Mouse (Mus musculus) myocyte (in vitro differentiated cells): Measurements from ENCODE around the gene Myo1d. TPM values are rescaled to one million over a fixed set of nuclear protein-coding genes. Genes with fewer than 3 reads are reported as not detected.

Experiments
- H3K27me3 ChIP-seq: one replicate; pipeline ENCODE4 v1.6.1; 2011; ENCODE audit not compliant: control insufficient read depth, insufficient read depth, insufficient read length
- H3K36me3 ChIP-seq: one replicate; pipeline ENCODE4 v1.6.1; 2011; ENCODE audit not compliant: control insufficient read depth, insufficient read depth
- H3K4me2 ChIP-seq: one replicate; pipeline ENCODE4 v1.6.1; 2011; ENCODE audit warnings: low read depth, control low read depth
- H3K4me3 ChIP-seq: one replicate; pipeline ENCODE4 v1.5.1; 2011; ENCODE audit warnings: mild to moderate bottlenecking, control low read depth, moderate library complexity
- H3K79me2 ChIP-seq: one replicate; pipeline ENCODE4 v1.6.1; 2011; ENCODE audit not compliant: control insufficient read depth, insufficient read depth
- H3ac ChIP-seq: one replicate; pipeline ENCODE4 v1.6.1; 2011; ENCODE audit not compliant: control insufficient read depth, insufficient read length
- E2F4 ChIP-seq: IDR thresholded peaks from one replicate; pipeline ENCODE4 v1.6.1; 2011; ENCODE audit warnings: mild to moderate bottlenecking, control low read depth, moderate library complexity; ENCODE audit not compliant: insufficient read depth
- MYOG ChIP-seq, 3 experiments: IDR thresholded peaks; one replicate each; pipeline ENCODE4 v1.6.1; 2011; ENCODE audit warnings: control low read depth in 2 of 3, low read depth in 2 of 3, mild to moderate bottlenecking in 2 of 3; ENCODE audit not compliant: insufficient read length in 2 of 3, control insufficient read depth in 1 of 3, insufficient read depth in 1 of 3
- POLR2A ChIP-seq: IDR thresholded peaks from one replicate; pipeline ENCODE4 v1.6.1; 2011; ENCODE audit warnings: low read depth, mild to moderate bottlenecking, control low read depth, moderate library complexity; ENCODE audit not compliant: insufficient read length
- REST ChIP-seq: IDR thresholded peaks from one replicate; pipeline ENCODE4 v1.6.1; 2011; ENCODE audit warnings: mild to moderate bottlenecking, control low read depth, moderate library complexity; ENCODE audit not compliant: insufficient read depth, insufficient read length
- TCF12 ChIP-seq: IDR thresholded peaks from one replicate; pipeline ENCODE4 v1.6.1; 2011; ENCODE audit warnings: mild to moderate bottlenecking, control low read depth; ENCODE audit not compliant: poor library complexity, insufficient read depth, severe bottlenecking
- TCF3 ChIP-seq: IDR thresholded peaks from one replicate; pipeline ENCODE4 v1.6.1; 2011; ENCODE audit warnings: low read depth, control low read depth; ENCODE audit not compliant: insufficient read length
- polyA plus RNA-seq: library from polyadenylated mRNA; unstranded; fragments of >200 nt; fragmentation: generic; extraction: Trizol; gene quantifications from one replicate; pipeline ENCODE4 v1.2.1, GENCODE M21; 2012; ENCODE audit warnings: missing spikeins

Gene Myo1d
- polyA plus RNA-seq, 1 experiment = 10.5 TPM

GRCm38 (mm10) chr11:80446916-80447315 is 332.9 kb downstream of the Myo1d start:
- TF ChIP-seq MYOG (IDR thresholded peaks at IDR 0.05; ENCODE audit: control insufficient read depth in 1 of 3, insufficient read depth in 1 of 3, insufficient read length in 2 of 3, low read depth in 2 of 3) = no peak
- no peak for TF ChIP-seq POLR2A
- no peak for TF ChIP-seq E2F4
- TF ChIP-seq TCF3 = no peak
- TF ChIP-seq TCF12 = no peak
- no peak for TF ChIP-seq REST
- Histone ChIP-seq H3K79me2 (peaks cover 36% of the 10 kb centered on the region), H3K27me3 (no peaks in the 10 kb centered on the region), H3ac (no peak overlapping the region), H3K36me3 (peaks cover 66% of the 10 kb centered on the region), H3K4me3 (no peak overlapping the region), H3K4me2 (no peak overlapping the region)

Other genes starting within 250 kb of the Myo1d start
- 60.7 TPM for gene Tmem98, start 30.1 kb upstream of the Myo1d start, polyA plus RNA-seq
- gene Spaca3, start 78.3 kb upstream of the Myo1d start, polyA plus RNA-seq = not detected